Mouse (Mus musculus): ENCODE data around the gene Map4k1. TPM values are rescaled to one million over a fixed set of nuclear protein-coding genes. Genes with fewer than 3 reads are reported as not detected.

The Map4k1 gene
- total RNA-seq, 4 experiments from 2014 or later: 0.22 to 0.82 (median 0.41) TPM

GRCm38 (mm10) chr7:29026195-29026594, 44.3 kb downstream of the Map4k1 start:
- DNase-seq (ENCODE audit: low spot score in 2 of 2): no peak

- no peak for DNase-seq (ENCODE audit: low spot score in 2 of 2)
These were observed 45.0 kb downstream of the Map4k1 start for GRCm38 (mm10) chr7:29026811-29027210.

- no peak for DNase-seq (ENCODE audit: low spot score in 2 of 2)
These were observed 46.9 kb downstream of the Map4k1 start for GRCm38 (mm10) chr7:29028761-29029160.

- no peak for DNase-seq (ENCODE audit: low spot score in 2 of 2)
These were observed 48.1 kb downstream of the Map4k1 start for GRCm38 (mm10) chr7:29029690-29030656.

GRCm38 (mm10) chr7:29031641-29032040, 49.8 kb downstream of the Map4k1 start:
- no peak for DNase-seq (ENCODE audit: low spot score in 2 of 2)

GRCm38 (mm10) chr7:29032685-29033084, 50.8 kb downstream of the Map4k1 start:
- DNase-seq (ENCODE audit: low spot score in 2 of 2): no peak

- DNase-seq (ENCODE audit: low spot score in 2 of 2): no peak
These were observed 55.4 kb downstream of the Map4k1 start for GRCm38 (mm10) chr7:29037261-29037660.

- peak; percentile 67 for DNase-seq (ENCODE audit: low spot score in 2 of 2)
These were observed 57.7 kb downstream of the Map4k1 start for GRCm38 (mm10) chr7:29039604-29039984.

GRCm38 (mm10) chr7:29039985-29040661, 58.3 kb downstream of the Map4k1 start:
- DNase-seq (ENCODE audit: low spot score in 2 of 2): no peak

GRCm38 (mm10) chr7:29041194-29041593, 59.3 kb downstream of the Map4k1 start:
- DNase-seq (ENCODE audit: low spot score in 2 of 2): no peak

GRCm38 (mm10) chr7:29043016-29043673, 61.3 kb downstream of the Map4k1 start:
- DNase-seq (ENCODE audit: low spot score in 2 of 2): peak; percentile 46 to 74

- no peak for DNase-seq (ENCODE audit: low spot score in 2 of 2)
These were observed 61.8 kb downstream of the Map4k1 start for GRCm38 (mm10) chr7:29043674-29044057.

- DNase-seq (ENCODE audit: low spot score in 2 of 2): no peak
These were observed 62.5 kb downstream of the Map4k1 start for GRCm38 (mm10) chr7:29044302-29044701.

GRCm38 (mm10) chr7:29046533-29046932, 64.7 kb downstream of the Map4k1 start:
- DNase-seq (ENCODE audit: low spot score in 2 of 2): no peak

- no peak for DNase-seq (ENCODE audit: low spot score in 2 of 2)
These were observed 66.2 kb downstream of the Map4k1 start for GRCm38 (mm10) chr7:29048070-29048469.

GRCm38 (mm10) chr7:29048615-29049014, 66.8 kb downstream of the Map4k1 start:
- no peak for DNase-seq (ENCODE audit: low spot score in 2 of 2)

GRCm38 (mm10) chr7:29050797-29051196, 68.9 kb downstream of the Map4k1 start:
- no peak for DNase-seq (ENCODE audit: low spot score in 2 of 2)

- no peak for DNase-seq (ENCODE audit: low spot score in 2 of 2)
These were observed 71.0 kb downstream of the Map4k1 start for GRCm38 (mm10) chr7:29052821-29053220.

All from gastrocnemius, adult 8-10 months (tissue).